In genomic region chr7:122938197-122938596, GRCm38 (mm10) we compare ENCODE assay signal across 25 mouse cellular contexts. TPM values are rescaled to one million over a fixed set of nuclear protein-coding genes. Genes with fewer than 3 reads are reported as not detected.
DNase-seq lines count a peak whose midpoint lies in the region; ATAC-seq and TF ChIP-seq lines count a peak whose summit lies in the region.
"Had no signal": no experiment of that assay in that cellular context is flagged by ENCODE, and none has a peak within 500 bp of the region (broad histone marks: within the 10 kb centered on the region; RNA-seq: fewer than 3 reads in every experiment).

No protein-coding gene starts in this region.

- no peaks in the 10 kb centered on the region for H3K36me3 ChIP-seq in hindbrain, postnatal 0 days (ENCODE audit: insufficient read depth, low read length)
- H3K36me3 ChIP-seq in hindbrain, embryonic 12.5 days: no peaks in the 10 kb centered on the region
- no peaks in the 10 kb centered on the region for H3K36me3 ChIP-seq in midbrain, embryonic 16.5 days (ENCODE audit: control insufficient read depth, insufficient read depth, low read length)
- no peaks in the 10 kb centered on the region for H3K36me3 ChIP-seq in midbrain, embryonic 10.5 days
- H3K36me3 ChIP-seq: embryonic facial prominence, embryonic 10.5 days; embryonic facial prominence, embryonic 13.5 days; forebrain, embryonic 10.5 days; heart, embryonic 13.5 days had no signal

- H3K4me2 ChIP-seq in hindbrain, postnatal 0 days (ENCODE audit: low read depth, low read length): no peak overlapping the region
- H3K4me2 ChIP-seq in hindbrain, embryonic 12.5 days (replicated peaks): no peak overlapping the region
- no peak overlapping the region for H3K4me2 ChIP-seq in midbrain, embryonic 16.5 days (ENCODE audit: low read length)
- H3K4me2 ChIP-seq: embryonic facial prominence, embryonic 13.5 days; heart, embryonic 13.5 days had no signal

- WGBS in hindbrain, postnatal 0 days: 39% methylated on average over 1 of the region's 1 CpGs
- 82% methylated on average over 1 of the region's 1 CpGs for WGBS in hindbrain, embryonic 12.5 days
- 37% methylated on average over 1 of the region's 1 CpGs for WGBS in midbrain, embryonic 16.5 days
- WGBS in midbrain, embryonic 10.5 days: 67% methylated on average over 1 of the region's 1 CpGs

- H3K4me3 ChIP-seq in hindbrain, postnatal 0 days (ENCODE audit: low read length): no peak overlapping the region
- no peak overlapping the region for H3K4me3 ChIP-seq in hindbrain, embryonic 12.5 days
- H3K4me3 ChIP-seq in midbrain, embryonic 16.5 days (ENCODE audit: low read depth, low read length): no peak overlapping the region
- no peak overlapping the region for H3K4me3 ChIP-seq in midbrain, embryonic 10.5 days
- H3K4me3 ChIP-seq: embryonic facial prominence, embryonic 10.5 days; embryonic facial prominence, embryonic 13.5 days; erythroblast, embryonic 14.5 days; forebrain, embryonic 10.5 days; heart, embryonic 13.5 days had no signal

- H3K4me1 ChIP-seq in hindbrain, postnatal 0 days (ENCODE audit: insufficient read depth, low read length): 0 out of 2 replicates have a peak, but pooled peaks cover 5% of the 10 kb centered on the region
- H3K4me1 ChIP-seq in hindbrain, embryonic 12.5 days: peaks cover 8% of the 10 kb centered on the region
- peaks cover 7% of the 10 kb centered on the region for H3K4me1 ChIP-seq in midbrain, embryonic 16.5 days (ENCODE audit: control insufficient read depth, insufficient read depth, low read length)
- H3K4me1 ChIP-seq in midbrain, embryonic 10.5 days: peaks cover 8% of the 10 kb centered on the region
- H3K4me1 ChIP-seq: embryonic facial prominence, embryonic 10.5 days; embryonic facial prominence, embryonic 13.5 days had no signal

- H3K27me3 ChIP-seq in hindbrain, postnatal 0 days (ENCODE audit: insufficient read depth, low read length): no peaks in the 10 kb centered on the region
- H3K27me3 ChIP-seq in hindbrain, embryonic 12.5 days: no peaks in the 10 kb centered on the region
- H3K27me3 ChIP-seq in midbrain, embryonic 16.5 days (ENCODE audit: control insufficient read depth, insufficient read depth, low read depth, low read length): no peaks in the 10 kb centered on the region
- no peaks in the 10 kb centered on the region for H3K27me3 ChIP-seq in midbrain, embryonic 10.5 days (ENCODE audit: low read depth, poor library complexity, severe bottlenecking)
- H3K27me3 ChIP-seq: embryonic facial prominence, embryonic 13.5 days; heart, embryonic 13.5 days had no signal

- no peak overlapping the region for H3K9ac ChIP-seq in hindbrain, postnatal 0 days (replicated peaks; ENCODE audit: low read length)
- no peak overlapping the region for H3K9ac ChIP-seq in hindbrain, embryonic 12.5 days
- H3K9ac ChIP-seq in midbrain, embryonic 16.5 days (ENCODE audit: low read depth, low read length): no peak overlapping the region
- H3K9ac ChIP-seq: embryonic facial prominence, embryonic 13.5 days; heart, embryonic 13.5 days had no signal

- no peaks in the 10 kb centered on the region for H3K9me3 ChIP-seq in hindbrain, postnatal 0 days (ENCODE audit: low read length)
- no peaks in the 10 kb centered on the region for H3K9me3 ChIP-seq in hindbrain, embryonic 12.5 days (replicated peaks)
- H3K9me3 ChIP-seq in midbrain, embryonic 16.5 days (replicated peaks; ENCODE audit: control insufficient read depth, low read length, poor library complexity, severe bottlenecking): no peaks in the 10 kb centered on the region
- H3K9me3 ChIP-seq in midbrain, embryonic 10.5 days (replicated peaks): no peaks in the 10 kb centered on the region
- H3K9me3 ChIP-seq: embryonic facial prominence, embryonic 10.5 days; embryonic facial prominence, embryonic 13.5 days; forebrain, embryonic 10.5 days; heart, embryonic 13.5 days had no signal

- peak; percentile 15; the same call in 1 of the 2 replicates for ATAC-seq in cerebellum, adult (ENCODE audit: insufficient number of reproducible peaks, low FRiP score, low TSS enrichment)
- ATAC-seq in hindbrain, postnatal 0 days: 0 out of 2 replicates have a peak, but pooled peaks have one; percentile 44
- ATAC-seq in hindbrain, embryonic 12.5 days (ENCODE audit: low FRiP score): no peak
- 0 out of 2 replicates have a peak, but pooled peaks have one; percentile 32 for ATAC-seq in midbrain, embryonic 16.5 days
- ATAC-seq: activated CD4-positive, CD25-positive, alpha-beta regulatory T cell, adult 4 months; forebrain, embryonic 14.5 days; intestine, postnatal 0 days had no signal

- TF ChIP-seq CTCF in hindbrain, postnatal 0 days (IDR thresholded peaks at IDR 0.05; ENCODE audit: low read depth): no peak

- no peak overlapping the region for H3K27ac ChIP-seq in hindbrain, postnatal 0 days
- H3K27ac ChIP-seq in hindbrain, embryonic 12.5 days: no peak overlapping the region
- peak overlapping the region; percentile 5 for H3K27ac ChIP-seq in midbrain, embryonic 16.5 days (ENCODE audit: low read length)
- no peak overlapping the region for H3K27ac ChIP-seq in midbrain, embryonic 10.5 days (replicated peaks)
- H3K27ac ChIP-seq: embryonic facial prominence, embryonic 10.5 days; embryonic facial prominence, embryonic 13.5 days; forebrain, embryonic 10.5 days; heart, embryonic 13.5 days had no signal

- no peak for DNase-seq in cerebellum, adult 11 months
- DNase-seq in hindbrain, postnatal 0 days (ENCODE audit: low spot score): peak; percentile 18
- DNase-seq in midbrain, embryonic 10.5 days (ENCODE audit: low spot score): no peak
- DNase-seq: adrenal gland, adult 8-10 months; adrenal gland, postnatal 25 days; cerebellum, adult 11-12 months; cerebellum, adult 8-10 months; cerebellum, postnatal 10 days; cerebellum, postnatal 36 days; embryo, embryonic 11 days; gastrocnemius, postnatal 25 days; heart, adult 18-20 months; heart, postnatal 14 days; heart, postnatal 4 days had no signal

RNA-seq across cellular contexts. Expression of gene Rbbp6, which starts 27.3 kb away (rescaled TPM):
- 27.0 and 39.4 TPM in 2 replicates for total RNA-seq in hindbrain, postnatal 0 days (2014; rRNA removed)
- 18.3 and 20.0 TPM in 2 replicates for polyA plus RNA-seq in hindbrain, postnatal 0 days (2015; fragmentation: Nextera tagmentation; extraction: Ambion mirVana)
- 37.9 and 40.4 TPM in 2 replicates for polyA plus RNA-seq in hindbrain, embryonic 12.5 days (2016; fragmentation: Nextera tagmentation; extraction: Ambion mirVana)
- 23.4 and 23.9 TPM in 2 replicates for polyA plus RNA-seq in midbrain, embryonic 16.5 days (2015; fragmentation: Nextera tagmentation; extraction: Ambion mirVana)
- 24.9 and 25.6 TPM in 2 replicates for polyA plus RNA-seq in midbrain, embryonic 10.5 days (2016; fragmentation: Nextera tagmentation; extraction: Ambion mirVana)
